Mouse (Mus musculus) heart, embryonic 11.5 days (tissue): Measurements from ENCODE around the gene Prkcg. TPM values are rescaled to one million over a fixed set of nuclear protein-coding genes. Genes with fewer than 3 reads are reported as not detected.
A peak's percentile ranks its signal among the peaks of the same experiment; 100 is the strongest.

Source experiments
- ATAC-seq: fragments of 200-750 bp; cut with Nextera tagmentation; replicated peaks from 2 replicates; pipeline ENCODE4 v1.8.0; 2017; ENCODE audit warnings: moderate library complexity; ENCODE audit not compliant: insufficient number of reproducible peaks, low FRiP score, low TSS enrichment
- H3K27ac ChIP-seq: fragments of 300-500 bp; sonication (generic); 2 replicates; pipeline ENCODE4 v1.5.1; 2014; ENCODE audit warnings: mild to moderate bottlenecking, low read depth, low read length
- H3K27me3 ChIP-seq: fragments of 300-500 bp; sonication (generic); 2 replicates; pipeline ENCODE4 v1.6.1; 2014; ENCODE audit warnings: mild to moderate bottlenecking, low read length, mixed read lengths; ENCODE audit not compliant: control insufficient read depth, insufficient read depth
- H3K36me3 ChIP-seq: fragments of 300-500 bp; sonication (generic); 2 replicates; pipeline ENCODE4 v1.6.1; 2014; ENCODE audit warnings: mild to moderate bottlenecking, low read length, moderate library complexity, mixed read lengths; ENCODE audit not compliant: control insufficient read depth, insufficient read depth
- H3K4me1 ChIP-seq: fragments of 300-500 bp; sonication (generic); 2 replicates; pipeline ENCODE4 v1.6.1; 2014; ENCODE audit warnings: low read length; ENCODE audit not compliant: control insufficient read depth, insufficient read depth
- H3K4me2 ChIP-seq: fragments of 300-500 bp; sonication (generic); 2 replicates; pipeline ENCODE4 v1.6.1; 2014; ENCODE audit warnings: mild to moderate bottlenecking, moderate library complexity
- H3K4me3 ChIP-seq: fragments of 300-500 bp; sonication (generic); 2 replicates; pipeline ENCODE4 v1.5.1; 2014; ENCODE audit warnings: low read depth, low read length
- H3K9ac ChIP-seq: fragments of 300-500 bp; sonication (generic); 2 replicates; pipeline ENCODE4 v1.6.1; 2014; ENCODE audit warnings: mild to moderate bottlenecking, low read depth, low read length, moderate library complexity
- H3K9me3 ChIP-seq: fragments of 300-500 bp; sonication (generic); replicated peaks from 2 replicates; pipeline ENCODE4 v1.6.1; 2016; ENCODE audit warnings: low read length; ENCODE audit not compliant: control insufficient read depth
- WGBS: fragments of 180-500 bp; shearing (Covaris S2); extraction: QIAGEN DNeasy Blood & Tissue Kit; methylation state at CpG from one replicate; pipeline ENCODE4 v1.1.7; 2014; ENCODE audit not compliant: insufficient replicate concordance; 5-methylcytosine and 5-hydroxymethylcytosine counted together
- polyA plus RNA-seq: library from polyadenylated mRNA; unstranded; fragments of >200 nt; fragmentation: Nextera tagmentation; extraction: Ambion mirVana; gene quantifications from 2 replicates; pipeline ENCODE4 v1.2.1, GENCODE M21; 2014

The Prkcg gene
- polyA plus RNA-seq, 1 experiment from 2014 or later = 0.14 TPM

GRCm38 (mm10) chr7:3314121-3314520 is 25.1 kb downstream of the Prkcg start:
- 57% methylated on average over 5 of the region's 5 CpGs for WGBS
- ATAC-seq = no peak

GRCm38 (mm10) chr7:3317704-3318103 is 28.7 kb downstream of the Prkcg start:
- no peak for ATAC-seq

More at GRCm38 (mm10) chr7:3314121-3314520, 25.1 kb downstream of the Prkcg start:
- H3K27ac ChIP-seq = no peak overlapping the region
- no peak overlapping the region for H3K4me3 ChIP-seq
- no peak overlapping the region for H3K9ac ChIP-seq
- H3K36me3 ChIP-seq = no peaks in the 10 kb centered on the region
- H3K4me1 ChIP-seq = no peaks in the 10 kb centered on the region; the same call in 1 of the 2 replicates
- H3K9me3 ChIP-seq = peaks cover 4% of the 10 kb centered on the region; the same call in 1 of the 2 replicates
- no peaks in the 10 kb centered on the region for H3K27me3 ChIP-seq
- H3K4me2 ChIP-seq = no peak overlapping the region

DNA sequence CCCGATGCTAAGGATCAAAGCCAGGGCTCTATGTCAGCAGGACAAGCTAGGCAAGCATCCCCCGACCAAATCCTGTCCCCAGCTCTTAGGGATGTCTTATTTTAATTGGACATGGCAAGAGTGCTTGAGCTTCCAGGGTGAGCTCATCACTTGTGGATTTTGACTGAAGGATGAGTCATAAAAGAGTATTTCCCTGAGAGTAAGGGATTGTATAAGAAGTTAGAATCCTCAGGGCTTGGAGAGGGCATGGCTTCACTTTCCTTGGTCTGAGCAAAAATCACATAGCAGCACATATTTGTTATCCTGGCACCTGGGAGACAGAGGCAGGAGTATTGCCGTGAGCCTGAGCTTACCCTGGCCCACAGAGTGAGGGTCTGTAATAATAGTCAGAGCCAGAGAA is 31.9 kb downstream of the Prkcg start:
- H3K27me3 ChIP-seq = no peaks in the 10 kb centered on the region
- H3K9me3 ChIP-seq = no peaks in the 10 kb centered on the region
- H3K27ac ChIP-seq = no peak overlapping the region
- no peak for ATAC-seq
- no peak overlapping the region for H3K9ac ChIP-seq
- no peak overlapping the region for H3K4me2 ChIP-seq
- H3K4me1 ChIP-seq = no peaks in the 10 kb centered on the region; the same call in 1 of the 2 replicates
- 58% methylated on average over 3 of the region's 3 CpGs for WGBS
- no peak overlapping the region for H3K4me3 ChIP-seq
- no peaks in the 10 kb centered on the region for H3K36me3 ChIP-seq

More at GRCm38 (mm10) chr7:3317704-3318103, 28.7 kb downstream of the Prkcg start:
- Histone ChIP-seq H3K4me2 (no peak overlapping the region), H3K9me3 (no peaks in the 10 kb centered on the region), H3K27ac (no peak overlapping the region), H3K9ac (no peak overlapping the region), H3K36me3 (no peaks in the 10 kb centered on the region), H3K4me1 (no peaks in the 10 kb centered on the region; the same call in 1 of the 2 replicates), H3K27me3 (no peaks in the 10 kb centered on the region), H3K4me3 (no peak overlapping the region)
- 40% methylated on average over 4 of the region's 4 CpGs for WGBS

- ATAC-seq = no peak
- no peaks in the 10 kb centered on the region for H3K4me1 ChIP-seq
- H3K9me3 ChIP-seq = no peaks in the 10 kb centered on the region
- H3K4me2 ChIP-seq = no peak overlapping the region
- H3K9ac ChIP-seq = no peak overlapping the region
- H3K27ac ChIP-seq = no peak overlapping the region
- H3K27me3 ChIP-seq = no peaks in the 10 kb centered on the region
- H3K4me3 ChIP-seq = no peak overlapping the region
- WGBS = 69% methylated on average over 1 of the region's 1 CpGs
- no peaks in the 10 kb centered on the region for H3K36me3 ChIP-seq
Observed at GRCm38 (mm10) chr7:3323826-3324225, 34.8 kb downstream of the Prkcg start.

- no peak overlapping the region for H3K4me3 ChIP-seq
- no peaks in the 10 kb centered on the region for H3K9me3 ChIP-seq
- 0 out of 2 replicates have a peak, but pooled peaks cover 3% of the 10 kb centered on the region for H3K4me1 ChIP-seq
- H3K36me3 ChIP-seq = no peaks in the 10 kb centered on the region
- no peak overlapping the region for H3K9ac ChIP-seq
- H3K27ac ChIP-seq = no peak overlapping the region
- 52% methylated on average over 4 of the region's 4 CpGs for WGBS
- ATAC-seq = no peak
- H3K4me2 ChIP-seq = no peak overlapping the region
- peaks cover 27% of the 10 kb centered on the region for H3K27me3 ChIP-seq
Observed at GRCm38 (mm10) chr7:3327961-3328360, 39.0 kb downstream of the Prkcg start.

DNA sequence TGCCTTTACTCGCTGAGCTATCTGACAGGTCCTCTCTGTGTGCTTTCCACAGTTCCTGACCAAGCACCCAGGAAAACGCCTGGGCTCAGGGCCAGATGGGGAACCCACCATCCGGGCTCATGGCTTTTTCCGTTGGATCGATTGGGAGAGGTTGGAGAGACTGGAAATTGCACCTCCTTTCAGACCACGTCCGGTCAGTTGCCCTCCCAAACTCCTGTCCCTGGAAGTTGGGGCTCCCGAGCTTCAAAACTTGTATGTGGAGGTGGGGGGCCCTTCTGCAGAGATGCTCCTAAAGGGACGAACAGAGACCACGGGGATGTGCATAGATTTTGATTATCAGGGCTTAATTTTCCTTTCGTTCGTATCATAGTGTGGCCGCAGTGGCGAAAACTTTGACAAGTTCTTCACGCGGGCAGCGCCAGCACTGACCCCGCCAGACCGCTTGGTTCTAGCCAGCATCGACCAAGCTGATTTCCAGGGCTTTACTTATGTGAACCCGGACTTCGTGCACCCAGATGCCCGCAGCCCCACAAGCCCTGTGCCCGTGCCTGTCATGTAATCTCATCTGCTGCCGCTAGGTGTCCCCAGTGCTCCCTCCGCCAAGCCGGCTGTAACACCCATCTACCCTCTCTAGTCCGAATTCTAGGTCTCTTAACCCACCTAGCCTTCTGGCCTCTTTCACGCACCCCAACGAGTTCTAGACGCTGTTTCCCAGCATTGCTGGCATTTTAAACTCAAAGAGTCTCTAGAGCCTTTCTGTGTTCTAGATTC is 41.0 kb downstream of the Prkcg start:
- no peaks in the 10 kb centered on the region for H3K36me3 ChIP-seq
- H3K9ac ChIP-seq = no peak overlapping the region
- H3K4me1 ChIP-seq = 0 out of 2 replicates have a peak, but pooled peaks cover 3% of the 10 kb centered on the region
- 16% methylated on average over 31 of the region's 31 CpGs for WGBS
- peaks cover 42% of the 10 kb centered on the region for H3K27me3 ChIP-seq
- no peaks in the 10 kb centered on the region for H3K9me3 ChIP-seq
- peak overlapping the region; percentile 20 for H3K4me2 ChIP-seq
- no peak overlapping the region for H3K4me3 ChIP-seq
- no peak overlapping the region for H3K27ac ChIP-seq
- ATAC-seq = no peak

GRCm38 (mm10) chr7:3331171-3331570 is 42.2 kb downstream of the Prkcg start:
- H3K27ac ChIP-seq = no peak overlapping the region
- H3K4me1 ChIP-seq = 0 out of 2 replicates have a peak, but pooled peaks cover 3% of the 10 kb centered on the region
- no peak overlapping the region for H3K9ac ChIP-seq
- peak overlapping the region; percentile 73 for H3K4me2 ChIP-seq
- ATAC-seq = no peak
- no peaks in the 10 kb centered on the region for H3K9me3 ChIP-seq
- no peaks in the 10 kb centered on the region for H3K36me3 ChIP-seq
- WGBS = 53% methylated on average over 6 of the region's 6 CpGs
- H3K4me3 ChIP-seq = peak overlapping the region; percentile 58; the same call in 1 of the 2 replicates
- peaks cover 44% of the 10 kb centered on the region for H3K27me3 ChIP-seq

- no peaks in the 10 kb centered on the region for H3K36me3 ChIP-seq
- under 1% methylated on average over 23 of the region's 27 CpGs for WGBS
- H3K4me2 ChIP-seq = peak overlapping the region; percentile 73
- no peak overlapping the region for H3K9ac ChIP-seq
- H3K27ac ChIP-seq = no peak overlapping the region
- no peaks in the 10 kb centered on the region for H3K9me3 ChIP-seq
- 0 out of 2 replicates have a peak, but pooled peaks cover 3% of the 10 kb centered on the region for H3K4me1 ChIP-seq
- peak; percentile 79 for ATAC-seq
- H3K4me3 ChIP-seq = peak overlapping the region; percentile 58
- peaks cover 44% of the 10 kb centered on the region for H3K27me3 ChIP-seq
Observed at GRCm38 (mm10) chr7:3331581-3332223, 42.7 kb downstream of the Prkcg start.
